Mouse (Mus musculus) brain, adult 2 months (tissue): Measurements from ENCODE around the gene Ddhd1.

ENCODE experiments used
- DNase-seq: peaks from one replicate; pipeline ENCODE4 v3.0.0; 2011; ENCODE audit warnings: low read depth, low spot score

Gene Ddhd1

DNA sequence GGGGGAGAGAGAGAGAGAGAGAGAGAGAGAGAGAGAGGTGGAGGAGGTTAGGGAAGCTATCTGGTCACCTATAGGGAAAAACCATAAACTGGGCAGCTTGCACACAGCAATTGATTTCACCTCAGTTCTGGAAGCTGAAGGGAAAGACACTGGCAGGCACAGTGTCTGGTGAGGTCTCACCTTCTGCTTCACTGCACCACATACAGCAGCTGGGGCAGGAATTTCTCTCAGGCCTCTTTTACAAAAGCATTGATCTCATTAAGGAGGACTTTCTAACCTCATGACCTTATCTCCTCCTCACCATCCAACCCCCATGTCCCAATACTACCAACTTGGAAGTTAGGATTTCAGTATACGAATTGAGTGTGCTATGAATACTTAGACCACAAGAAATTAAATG, 13.2 kb downstream of the Ddhd1 start:
- DNase-seq: no peak

- DNase-seq: no peak
These were observed 13.7 kb downstream of the Ddhd1 start for GRCm38 (mm10) chr14:45644202-45644601.

- peak; percentile 46 for DNase-seq
These were observed 14.5 kb downstream of the Ddhd1 start for GRCm38 (mm10) chr14:45643461-45643860.

- no peak for DNase-seq
These were observed 15.1 kb downstream of the Ddhd1 start for GRCm38 (mm10) chr14:45642795-45643194.

DNA sequence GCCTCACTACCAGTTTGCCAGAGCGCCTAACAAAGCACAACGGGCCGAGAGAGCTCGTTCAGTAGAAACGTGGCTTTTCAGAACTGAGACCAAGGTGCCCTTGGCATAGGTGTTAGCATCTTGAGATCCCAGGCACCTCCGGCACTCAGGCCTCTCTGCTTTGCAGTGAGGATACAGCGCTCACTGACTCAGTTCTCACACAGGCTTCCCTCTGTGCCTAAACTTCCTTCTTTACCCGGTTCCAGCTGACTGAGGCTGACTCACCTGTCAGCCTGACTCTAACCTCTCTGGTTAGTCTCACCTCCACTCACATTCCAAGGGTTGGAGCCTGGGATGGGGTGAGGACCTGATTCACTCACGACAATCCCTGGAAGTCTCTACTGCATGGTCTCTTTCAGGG, 15.7 kb downstream of the Ddhd1 start:
- no peak for DNase-seq

DNA sequence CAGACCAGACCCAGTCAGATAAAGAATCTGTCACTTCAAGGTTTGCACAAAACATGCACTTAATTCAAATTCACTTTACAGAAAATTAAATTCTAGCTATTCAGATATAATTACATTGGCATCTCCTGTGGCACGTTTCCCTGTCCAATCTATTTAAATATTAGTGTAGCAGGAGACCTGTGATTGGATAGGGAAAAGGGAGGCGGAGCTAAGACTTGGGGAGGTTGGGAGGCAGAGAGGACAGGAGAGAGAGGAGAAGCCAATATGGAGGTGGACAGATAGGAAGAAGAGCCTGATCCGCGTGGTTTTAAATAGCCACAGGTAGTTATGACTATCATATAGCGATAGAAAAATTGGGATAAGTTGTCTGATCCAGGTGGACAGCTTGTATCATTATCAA, 19.2 kb downstream of the Ddhd1 start:
- no peak for DNase-seq

DNA sequence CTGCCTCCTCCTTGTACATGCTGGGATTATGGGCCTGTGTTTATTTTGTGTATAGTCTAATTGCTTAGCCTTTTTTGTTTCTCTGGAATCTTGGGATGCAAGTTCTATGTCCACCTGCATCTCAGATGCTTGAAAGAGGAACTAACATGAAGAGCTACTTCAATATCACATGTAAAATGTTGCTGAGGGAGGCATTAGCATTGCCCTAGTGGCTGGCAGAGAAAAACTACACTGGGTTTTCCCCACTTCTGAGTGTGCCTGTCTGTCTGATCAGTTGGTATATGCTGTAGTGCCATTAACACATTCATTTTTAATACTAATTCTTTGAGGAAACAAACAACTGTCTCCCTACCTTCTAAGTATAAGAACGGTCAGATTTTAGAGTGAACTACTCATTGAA, 22.4 kb downstream of the Ddhd1 start:
- DNase-seq: no peak

GRCm38 (mm10) chr14:45632756-45633537, 25.0 kb downstream of the Ddhd1 start:
- DNase-seq: no peak

GRCm38 (mm10) chr14:45630544-45630943, 27.4 kb downstream of the Ddhd1 start:
- DNase-seq: no peak

- no peak for DNase-seq
These were observed 28.0 kb downstream of the Ddhd1 start for GRCm38 (mm10) chr14:45629938-45630337.

GRCm38 (mm10) chr14:45618351-45618750, 39.6 kb downstream of the Ddhd1 start:
- no peak for DNase-seq

DNA sequence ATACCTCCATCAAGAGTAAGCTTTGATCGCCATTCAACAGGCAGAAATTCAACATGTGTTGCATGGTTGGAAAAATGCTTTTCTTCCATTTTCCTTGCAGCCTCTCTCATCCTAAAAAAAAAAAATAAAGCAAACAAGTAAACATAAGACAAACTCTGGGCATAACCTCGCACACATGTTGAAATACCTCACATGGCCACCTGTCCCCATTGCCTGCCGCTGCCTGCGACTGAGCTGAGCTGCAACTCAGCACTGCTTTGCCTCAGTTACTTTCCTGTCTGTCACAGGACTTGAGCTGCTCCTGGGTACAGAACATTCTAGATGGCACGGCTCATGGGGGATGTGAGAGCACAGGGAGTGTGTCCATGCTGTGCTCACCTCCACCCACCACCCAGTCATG, 41.4 kb downstream of the Ddhd1 start:
- no peak for DNase-seq

- no peak for DNase-seq
These were observed 42.2 kb downstream of the Ddhd1 start for GRCm38 (mm10) chr14:45615776-45616175.

- peak; percentile 45 for DNase-seq
These were observed 43.1 kb downstream of the Ddhd1 start for GRCm38 (mm10) chr14:45614822-45615221.

- DNase-seq: no peak
These were observed 43.5 kb downstream of the Ddhd1 start for GRCm38 (mm10) chr14:45614406-45614805.

- DNase-seq: no peak
These were observed 46.3 kb downstream of the Ddhd1 start for GRCm38 (mm10) chr14:45611654-45612053.

DNA sequence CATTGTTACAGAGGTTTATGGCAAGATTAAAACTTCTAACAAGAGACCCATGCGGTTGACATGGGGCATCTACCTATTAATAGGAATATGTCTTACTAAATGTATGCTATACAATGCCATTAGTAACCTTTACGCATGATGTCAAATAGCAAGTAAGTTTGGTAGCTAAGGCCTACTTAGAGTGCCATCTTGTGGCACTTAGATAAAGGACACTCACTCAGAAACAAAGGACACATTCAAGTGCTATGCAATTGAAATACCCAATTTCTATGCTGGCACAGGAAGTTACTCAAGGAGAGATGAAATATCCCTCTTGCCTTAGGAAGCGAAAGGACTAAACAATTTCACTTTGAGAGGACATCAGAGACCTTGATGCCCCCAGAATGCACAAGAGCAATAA, 55.9 kb downstream of the Ddhd1 start:
- peak; percentile 75 for DNase-seq

GRCm38 (mm10) chr14:45600587-45600986, 57.4 kb downstream of the Ddhd1 start:
- peak; percentile 41 for DNase-seq

DNA sequence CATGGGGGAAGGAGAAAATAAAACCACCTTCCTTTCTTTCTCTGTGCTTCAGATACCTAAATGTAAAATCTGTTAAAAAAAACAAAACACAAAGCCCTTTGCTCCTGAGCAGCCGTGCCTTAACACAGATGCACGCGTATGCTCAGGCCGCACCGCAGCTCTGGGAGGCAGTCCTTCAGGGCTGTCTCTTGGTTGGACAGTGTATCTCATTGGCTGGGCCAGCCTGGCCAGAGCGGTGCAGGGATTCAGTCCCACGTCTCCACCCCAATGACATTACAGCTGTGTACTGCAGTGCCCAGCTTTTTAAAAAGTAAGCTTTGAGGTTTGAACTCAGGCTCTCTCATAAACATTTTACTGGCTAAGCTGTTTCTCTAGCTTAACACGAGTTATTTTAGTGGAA, 60.1 kb downstream of the Ddhd1 start:
- DNase-seq: no peak

GRCm38 (mm10) chr14:45593261-45593660, 64.7 kb downstream of the Ddhd1 start:
- no peak for DNase-seq

GRCm38 (mm10) chr14:45588403-45588802, 69.5 kb downstream of the Ddhd1 start:
- peak; percentile 47 for DNase-seq

- no peak for DNase-seq
These were observed 70.4 kb downstream of the Ddhd1 start for GRCm38 (mm10) chr14:45587536-45587935.

GRCm38 (mm10) chr14:45583494-45584027, 74.4 kb downstream of the Ddhd1 start:
- no peak for DNase-seq
